Comparison of ENCODE assay signal across 9 mouse cellular contexts in the genomic region with DNA sequence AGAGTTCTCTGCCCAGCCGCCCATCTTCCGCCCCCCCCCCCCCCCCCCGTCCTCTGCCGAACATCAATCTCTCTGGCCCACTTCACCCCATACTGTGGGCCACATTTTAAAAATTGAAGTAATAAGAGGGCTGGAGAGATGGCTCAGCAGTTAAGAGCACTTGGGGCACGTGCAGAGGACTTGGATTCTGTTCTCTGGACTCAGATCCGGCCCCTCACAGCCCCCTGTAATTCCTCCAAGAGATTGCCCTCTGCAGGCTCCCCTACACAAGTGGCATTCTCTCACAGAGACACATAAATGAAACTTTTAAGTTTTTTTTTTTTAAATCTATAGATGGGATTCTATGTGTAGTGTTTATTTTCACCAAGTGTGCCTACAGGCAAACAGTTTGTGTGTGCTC. TPM values are rescaled to one million over a fixed set of nuclear protein-coding genes. Genes with fewer than 3 reads are reported as not detected.
DNase-seq lines count a peak whose midpoint lies in the region; ATAC-seq lines count a peak whose summit lies in the region.
"Had no signal": no experiment of that assay in that cellular context is flagged by ENCODE, and none has a peak within 500 bp of the region (broad histone marks: within the 10 kb centered on the region; RNA-seq: fewer than 3 reads in every experiment).

No protein-coding gene starts in this region.

- H3K4me1 ChIP-seq in heart, embryonic 16.5 days (ENCODE audit: control insufficient read depth, insufficient read depth, low read length), result peaks cover 97% of the 10 kb centered on the region
- H3K4me1 ChIP-seq in embryonic facial prominence, embryonic 12.5 days, result peaks cover 94% of the 10 kb centered on the region
- H3K4me1 ChIP-seq in hindbrain, embryonic 15.5 days (replicated peaks), result peaks cover 81% of the 10 kb centered on the region
- H3K4me1 ChIP-seq in midbrain, embryonic 14.5 days (ENCODE audit: control insufficient read depth, insufficient read depth, low read length), result peaks cover 55% of the 10 kb centered on the region

- 0 out of 2 replicates have a peak, but pooled peaks cover 2% of the 10 kb centered on the region for H3K36me3 ChIP-seq in heart, embryonic 16.5 days (ENCODE audit: control insufficient read depth, insufficient read depth)
- H3K36me3 ChIP-seq in embryonic facial prominence, embryonic 12.5 days, result no peaks in the 10 kb centered on the region
- H3K36me3 ChIP-seq in hindbrain, embryonic 15.5 days, result no peaks in the 10 kb centered on the region
- no peaks in the 10 kb centered on the region for H3K36me3 ChIP-seq in midbrain, embryonic 14.5 days (ENCODE audit: control insufficient read depth, insufficient read depth, low read length)

- no peaks in the 10 kb centered on the region for H3K27me3 ChIP-seq in heart, embryonic 16.5 days (ENCODE audit: control insufficient read depth, insufficient read depth, low read length)
- no peaks in the 10 kb centered on the region for H3K27me3 ChIP-seq in embryonic facial prominence, embryonic 12.5 days
- H3K27me3 ChIP-seq in hindbrain, embryonic 15.5 days, result no peaks in the 10 kb centered on the region
- no peaks in the 10 kb centered on the region for H3K27me3 ChIP-seq in midbrain, embryonic 14.5 days (ENCODE audit: control insufficient read depth, insufficient read depth, low read length)

- no peak for DNase-seq in heart, postnatal 36 days
- peak; percentile 36 for DNase-seq in midbrain, embryonic 14.5 days
- DNase-seq in frontal cortex, postnatal 10 days (ENCODE audit: low spot score in 2 of 2), result no peak
- no peak for DNase-seq in gastrocnemius, postnatal 25 days
- DNase-seq in thymus, postnatal 10 days (ENCODE audit: low spot score in 2 of 2), result no peak

- H3K4me3 ChIP-seq in heart, embryonic 16.5 days (ENCODE audit: low read length), result no peak overlapping the region
- H3K4me3 ChIP-seq in embryonic facial prominence, embryonic 12.5 days, result peak overlapping the region; percentile 26; the same call in 1 of the 2 replicates
- peak overlapping the region; percentile 33 for H3K4me3 ChIP-seq in hindbrain, embryonic 15.5 days
- H3K4me3 ChIP-seq in midbrain, embryonic 14.5 days (replicated peaks; ENCODE audit: low read depth, low read length), result peak overlapping the region; percentile 22

- no peaks in the 10 kb centered on the region for H3K9me3 ChIP-seq in heart, embryonic 16.5 days (replicated peaks; ENCODE audit: control insufficient read depth, low read length)
- no peaks in the 10 kb centered on the region for H3K9me3 ChIP-seq in embryonic facial prominence, embryonic 12.5 days
- H3K9me3 ChIP-seq in hindbrain, embryonic 15.5 days, result no peaks in the 10 kb centered on the region
- no peaks in the 10 kb centered on the region for H3K9me3 ChIP-seq in midbrain, embryonic 14.5 days (ENCODE audit: control insufficient read depth, low read length)
- H3K9me3 ChIP-seq: G1E had no signal

- ATAC-seq in heart, embryonic 16.5 days (replicated peaks; ENCODE audit: extremely low read depth, insufficient read depth, low FRiP score), result no peak
- ATAC-seq in embryonic facial prominence, embryonic 12.5 days (ENCODE audit: insufficient number of reproducible peaks, insufficient read depth, low FRiP score, low TSS enrichment), result no peak
- ATAC-seq in hindbrain, embryonic 15.5 days (ENCODE audit: low FRiP score, low read depth), result no peak
- 0 out of 2 replicates have a peak, but pooled peaks have one; percentile 7 for ATAC-seq in midbrain, embryonic 14.5 days (ENCODE audit: low FRiP score, low TSS enrichment)

- intact Hi-C loops in heart, postnatal 36 days (cut with DNase I), result no loop called here

- H3K4me2 ChIP-seq in heart, embryonic 16.5 days (ENCODE audit: low read depth, low read length), result peak overlapping the region; percentile 70
- peak overlapping the region; percentile 49 for H3K4me2 ChIP-seq in embryonic facial prominence, embryonic 12.5 days (replicated peaks)
- peak overlapping the region; percentile 73 for H3K4me2 ChIP-seq in hindbrain, embryonic 15.5 days
- H3K4me2 ChIP-seq in midbrain, embryonic 14.5 days (ENCODE audit: low read length), result peak overlapping the region; percentile 60

- H3K9ac ChIP-seq in heart, embryonic 16.5 days (ENCODE audit: low read length), result peak overlapping the region; percentile 61; the same call in 1 of the 2 replicates
- H3K9ac ChIP-seq in embryonic facial prominence, embryonic 12.5 days, result 0 out of 2 replicates have a peak overlapping the region, but pooled peaks have one; percentile 21
- peak overlapping the region; percentile 55; the same call in 1 of the 2 replicates for H3K9ac ChIP-seq in hindbrain, embryonic 15.5 days
- H3K9ac ChIP-seq in midbrain, embryonic 14.5 days (replicated peaks; ENCODE audit: low read length), result peak overlapping the region; percentile 51; the same call in 1 of the 2 replicates

- no peak overlapping the region for H3K27ac ChIP-seq in heart, embryonic 16.5 days (ENCODE audit: low read length)
- H3K27ac ChIP-seq in embryonic facial prominence, embryonic 12.5 days, result peak overlapping the region; percentile 71; the same call in 1 of the 2 replicates
- H3K27ac ChIP-seq in hindbrain, embryonic 15.5 days (replicated peaks), result peak overlapping the region; percentile 77
- H3K27ac ChIP-seq in midbrain, embryonic 14.5 days (replicated peaks; ENCODE audit: low read depth, low read length), result peak overlapping the region; percentile 71

- 43% methylated on average over 5 of the region's 6 CpGs for WGBS in heart, embryonic 16.5 days
- 5% methylated on average over 6 of the region's 6 CpGs for whole genome bisulfite sequencing in embryonic facial prominence, embryonic 12.5 days
- WGBS in hindbrain, embryonic 15.5 days, result 6% methylated on average over 4 of the region's 6 CpGs
- 5% methylated on average over 6 of the region's 6 CpGs for WGBS in midbrain, embryonic 14.5 days

RNA-seq across cellular contexts. Expression of gene Anp32a, which starts 23.1 kb away (rescaled TPM):
- 141 and 176 TPM in 2 replicates for polyA plus RNA-seq in heart, embryonic 16.5 days (2015; fragmentation: Nextera tagmentation; extraction: Ambion mirVana)
- total RNA-seq in heart, postnatal 36 days (2021), result 100 to 1,000 TPM; 206 to 209 TPM
- 208 and 235 TPM in 2 replicates for polyA plus RNA-seq in embryonic facial prominence, embryonic 12.5 days (2016; fragmentation: Nextera tagmentation; extraction: Ambion mirVana)
- 117 and 138 TPM in 2 replicates for polyA plus RNA-seq in hindbrain, embryonic 15.5 days (2015; fragmentation: Nextera tagmentation; extraction: Ambion mirVana)
- polyA plus RNA-seq in midbrain, embryonic 14.5 days (2014; fragmentation: Nextera tagmentation; extraction: Ambion mirVana), result 81.0 and 82.1 TPM in 2 replicates
- 10 to 100 TPM; 59.4 to 67.3 TPM for total RNA-seq in gastrocnemius, postnatal 25 days (2021)
